Mouse (Mus musculus) layer of hippocampus, adult 9-11 months (tissue): ENCODE results near the gene Mtcp1.
A peak's percentile ranks its signal among the peaks of the same experiment; 100 is the strongest.

Experiments used
- DNase-seq: peaks from one replicate; pipeline ENCODE4 v3.0.0; 2022

Gene Mtcp1

DNA sequence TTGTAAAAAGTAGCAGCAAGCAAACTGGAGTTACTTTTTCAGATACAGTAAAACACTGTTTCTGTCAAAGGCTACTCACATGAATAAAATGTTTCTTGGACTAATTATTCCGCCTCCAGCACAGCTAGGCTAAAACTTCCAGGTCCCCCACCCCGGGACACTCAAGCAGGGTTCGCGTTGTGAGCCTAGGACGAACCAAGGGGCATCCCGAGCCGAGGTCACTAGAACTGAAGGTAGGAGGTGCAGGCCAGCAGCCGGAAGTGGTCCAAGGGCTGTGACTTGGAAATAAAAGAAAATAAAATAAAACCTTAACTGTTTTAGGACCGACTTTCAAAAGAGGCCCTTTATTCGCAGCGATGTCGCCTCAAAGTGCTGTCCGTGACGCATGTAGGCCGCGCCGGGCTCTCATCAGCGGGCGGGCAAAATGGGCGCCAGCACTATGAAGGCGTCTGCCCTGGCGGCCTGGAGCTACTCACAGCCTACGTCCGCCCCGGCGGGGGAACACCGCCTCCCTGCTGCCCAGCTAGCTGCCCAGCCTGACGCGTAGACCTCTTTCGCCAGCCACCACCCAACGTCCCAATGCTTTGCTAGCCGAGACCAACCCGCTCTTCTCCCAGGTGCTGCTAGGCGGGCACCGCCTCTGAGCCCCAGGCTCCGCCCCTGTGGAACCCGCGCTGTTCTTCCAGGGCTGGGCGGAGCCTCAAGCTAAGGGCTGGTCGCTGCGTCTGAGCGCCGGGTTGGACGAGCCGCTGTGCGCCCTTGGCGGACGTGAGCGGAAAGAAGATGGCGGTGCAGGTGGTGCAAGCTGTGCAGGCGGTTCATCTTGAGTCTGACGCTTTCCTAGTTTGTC is at the start of gene Mtcp1, which contains the start of the genes Cmc4 and Brcc3:
Gene Mtcp1, minus strand, starts transcription at position 653 of the 850 bp plus-strand sequence.
Gene Cmc4, minus strand, starts transcription at position 649 of the 850 bp plus-strand sequence.
Gene Brcc3, plus strand, starts transcription at position 693 of the 850 bp plus-strand sequence.
- peak; percentile 89 for DNase-seq

DNA sequence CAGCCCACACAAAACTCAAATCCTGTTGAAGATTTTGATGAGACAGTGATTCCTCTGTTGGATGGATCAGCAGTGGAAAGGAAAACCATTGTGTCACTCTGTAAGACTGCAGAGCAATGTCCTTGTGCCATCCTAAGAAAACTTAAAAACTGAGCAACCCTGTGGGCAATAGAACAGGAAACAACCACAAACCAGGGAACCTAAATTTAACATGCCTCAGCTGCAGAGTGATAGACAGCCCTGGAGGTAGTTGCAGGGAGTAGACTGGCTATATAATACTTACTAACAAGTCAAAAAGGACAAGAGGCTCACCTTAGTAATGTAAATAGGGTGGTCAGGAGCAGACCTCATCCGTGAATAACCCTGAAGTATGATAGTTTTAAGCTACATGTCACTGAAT is 38.2 kb upstream of the Mtcp1 start:
- no peak for DNase-seq

- DNase-seq: no peak
Observed at GRCm38 (mm10) chrX:75409711-75410110, 6.7 kb downstream of the Mtcp1 start.

- DNase-seq: no peak
Observed at GRCm38 (mm10) chrX:75403350-75403749, 13.0 kb downstream of the Mtcp1 start.

- no peak for DNase-seq
Observed at GRCm38 (mm10) chrX:75402668-75403067, 13.7 kb downstream of the Mtcp1 start.

DNA sequence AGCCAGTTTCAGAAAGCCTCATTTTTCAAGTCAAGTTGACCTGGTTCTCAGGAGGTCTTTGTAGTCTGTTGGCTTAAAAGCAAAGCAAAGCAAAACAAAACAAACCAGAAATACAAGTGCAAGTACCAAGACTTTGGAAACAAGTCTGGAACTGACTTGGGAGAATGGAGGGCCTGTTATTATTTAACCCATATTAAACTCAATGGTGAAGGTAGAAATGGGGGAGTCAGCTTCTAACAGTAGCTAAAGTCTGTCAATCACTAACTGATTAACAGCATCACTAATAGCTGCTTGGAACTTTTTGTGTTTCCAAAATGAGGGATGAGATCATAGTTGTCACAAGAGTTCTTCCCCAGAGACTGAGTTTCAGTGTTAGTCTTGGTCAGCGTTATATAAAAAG is 16.9 kb downstream of the Mtcp1 start:
- no peak for DNase-seq

GRCm38 (mm10) chrX:75382195-75382771 is 34.1 kb downstream of the Mtcp1 start, which contains the start of the genes Fundc2 and F8:
Fundc2 (plus strand) TSS chrX:75382399.
F8 (minus strand) TSS chrX:75382615.
- DNase-seq: peak; percentile 81

DNA sequence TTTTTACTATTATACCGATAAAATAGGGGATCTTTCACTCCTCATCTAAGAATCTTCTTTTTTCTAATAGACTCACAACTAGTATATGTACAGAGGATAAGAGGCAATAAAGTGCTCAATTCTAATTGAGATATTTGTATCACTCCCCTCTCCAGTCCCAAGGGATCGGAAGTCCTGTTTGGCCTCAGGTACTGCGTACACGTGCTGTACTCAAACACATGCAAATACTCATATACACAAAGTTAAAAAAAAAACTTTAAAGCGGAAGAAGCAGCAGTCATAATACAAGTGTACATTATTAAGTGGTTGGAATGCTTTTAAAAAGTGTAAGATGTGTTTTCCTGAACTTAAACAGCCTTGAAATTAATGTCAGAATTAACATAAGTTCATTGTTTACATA is 34.7 kb downstream of the Mtcp1 start:
- DNase-seq: no peak

DNA sequence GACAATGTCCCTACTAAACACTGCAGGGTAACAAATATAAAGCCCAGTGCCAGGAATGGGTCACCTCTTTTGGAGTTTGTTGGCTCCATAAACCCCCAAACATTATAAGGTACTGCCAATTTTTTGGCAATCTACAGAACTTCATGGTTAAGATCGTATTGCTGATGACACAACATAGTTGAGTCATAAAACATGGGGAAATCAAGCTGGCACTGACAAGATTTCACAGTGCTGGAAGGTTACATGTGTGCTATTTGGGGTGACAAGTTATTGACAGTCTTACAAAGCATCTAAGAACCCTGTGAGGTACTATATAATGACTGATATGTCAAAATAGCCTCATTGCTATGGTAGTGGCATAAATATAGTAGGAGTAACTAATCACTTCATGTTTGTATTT is 35.2 kb downstream of the Mtcp1 start:
- no peak for DNase-seq

GRCm38 (mm10) chrX:75376815-75377214 is 39.6 kb downstream of the Mtcp1 start:
- DNase-seq: no peak

DNA sequence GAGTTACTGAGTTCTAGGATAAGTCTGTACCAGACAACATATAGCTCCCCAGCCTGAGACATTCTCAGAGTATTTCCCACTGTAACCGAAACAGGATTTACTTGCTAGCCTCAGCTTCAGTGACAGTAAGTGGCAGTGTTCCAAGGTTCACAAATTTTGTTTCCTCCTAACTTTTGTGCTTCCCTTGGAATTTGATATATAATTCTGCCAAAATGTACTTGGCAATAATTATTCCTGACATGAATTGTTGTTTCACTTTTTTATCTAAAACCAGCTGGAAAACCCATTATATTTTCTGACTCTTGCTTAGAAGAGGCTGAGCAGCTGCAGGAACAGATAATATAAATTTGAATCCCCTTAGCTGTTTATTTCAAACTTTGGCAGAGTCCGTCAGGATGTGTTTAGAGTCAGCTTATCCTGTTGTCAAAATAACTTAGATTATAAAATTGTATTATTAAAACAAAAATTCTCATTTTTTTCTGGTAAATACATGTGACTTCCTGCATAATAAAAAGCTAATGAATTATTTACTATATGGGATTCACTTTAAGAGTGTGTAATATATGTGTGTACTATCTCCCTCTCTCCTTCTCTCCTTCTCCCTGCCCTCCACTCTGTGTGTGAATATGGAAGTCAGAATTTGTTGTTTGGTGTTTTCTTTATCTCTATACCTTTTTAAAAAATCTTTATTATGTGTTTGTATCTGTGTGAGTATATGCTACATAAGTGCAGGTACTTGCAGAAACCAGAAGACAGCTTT is 43.5 kb downstream of the Mtcp1 start:
- no peak for DNase-seq

- no peak for DNase-seq
Observed at GRCm38 (mm10) chrX:75370197-75370596, 46.2 kb downstream of the Mtcp1 start.
